Mouse (Mus musculus) liver, embryonic 11.5 days (tissue): ENCODE results near the gene Tmco2. TPM values are rescaled to one million over a fixed set of nuclear protein-coding genes. Genes with fewer than 3 reads are reported as not detected.
"Not testable (repeated sequence)": the region's sequence is repeated elsewhere in the genome, so short reads cannot be mapped to it uniquely, and the experiment has no call there.

Source experiments
- ATAC-seq: fragments of 200-750 bp; cut with Nextera tagmentation; replicated peaks from 2 replicates; pipeline ENCODE4 v1.8.0; 2017; ENCODE audit warnings: moderate number of reproducible peaks, mild to moderate bottlenecking, moderate TSS enrichment, moderate library complexity; ENCODE audit not compliant: low FRiP score
- DNase-seq: peaks from one replicate; pipeline ENCODE4 v3.0.0-alpha.2; 2017; ENCODE audit warnings: low spot score
- H3K27ac ChIP-seq: fragments of 300-500 bp; sonication (generic); 2 replicates; pipeline ENCODE4 v1.5.1; 2014; ENCODE audit warnings: mild to moderate bottlenecking, low read depth, low read length, control low read depth
- H3K27me3 ChIP-seq: fragments of 300-500 bp; sonication (generic); replicated peaks from 2 replicates; pipeline ENCODE4 v1.6.1; 2014; ENCODE audit warnings: low read length, mixed read lengths; ENCODE audit not compliant: control insufficient read depth, insufficient read depth
- H3K36me3 ChIP-seq: fragments of 300-500 bp; sonication (generic); 2 replicates; pipeline ENCODE4 v1.6.1; 2014; ENCODE audit warnings: mild to moderate bottlenecking, low read length, moderate library complexity, mixed read lengths; ENCODE audit not compliant: control insufficient read depth, insufficient read depth
- H3K4me1 ChIP-seq: fragments of 300-500 bp; sonication (generic); replicated peaks from 2 replicates; pipeline ENCODE4 v1.6.1; 2014; ENCODE audit warnings: low read length, mixed read lengths; ENCODE audit not compliant: control insufficient read depth, insufficient read depth
- H3K4me2 ChIP-seq: fragments of 300-500 bp; sonication (generic); 2 replicates; pipeline ENCODE4 v1.6.1; 2014; ENCODE audit warnings: mild to moderate bottlenecking, control low read depth, moderate library complexity
- H3K4me3 ChIP-seq: fragments of 300-500 bp; sonication (generic); 2 replicates; pipeline ENCODE4 v1.5.1; 2014; ENCODE audit warnings: low read depth, low read length, control low read depth
- H3K9ac ChIP-seq: fragments of 300-500 bp; sonication (generic); 2 replicates; pipeline ENCODE4 v1.6.1; 2014; ENCODE audit warnings: low read depth, low read length, control low read depth
- H3K9me3 ChIP-seq: fragments of 300-500 bp; sonication (generic); 2 replicates; pipeline ENCODE4 v1.6.1; 2016; ENCODE audit warnings: low read length, inconsistent platforms, mixed read lengths; ENCODE audit not compliant: control insufficient read depth
- WGBS: fragments of 180-500 bp; shearing (Covaris S2); extraction: QIAGEN DNeasy Blood & Tissue Kit; methylation state at CpG from one replicate; pipeline ENCODE4 v1.1.7; 2014; 5-methylcytosine and 5-hydroxymethylcytosine counted together
- polyA plus RNA-seq: library from polyadenylated mRNA; unstranded; fragments of >200 nt; fragmentation: Nextera tagmentation; extraction: Ambion mirVana; gene quantifications from 2 replicates; pipeline ENCODE4 v1.2.1, GENCODE M21; 2014

Gene Tmco2
- polyA plus RNA-seq, 1 experiment from 2014 or later, result not detected

DNA sequence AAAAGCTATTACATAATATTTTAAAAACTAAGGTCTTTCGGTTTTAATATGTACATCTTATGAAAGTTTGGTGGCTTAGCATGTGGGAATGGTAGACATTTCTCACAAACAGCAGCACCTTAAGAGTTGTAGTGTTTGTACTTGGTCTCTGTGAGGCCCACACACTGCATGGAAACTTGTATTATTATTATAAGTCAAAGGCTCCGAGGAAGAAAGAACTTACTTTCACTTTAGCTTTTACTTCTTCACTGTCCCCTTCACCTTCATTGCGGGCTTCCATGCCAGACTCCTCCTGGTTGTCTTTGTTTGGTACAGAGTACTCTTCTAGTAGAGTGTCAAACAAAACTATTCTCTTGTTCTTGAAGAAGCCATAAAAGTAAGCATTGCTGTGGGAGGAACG, 34.8 kb downstream of the Tmco2 start:
- no peak overlapping the region for H3K4me2 ChIP-seq
- no peak overlapping the region for H3K27ac ChIP-seq
- ATAC-seq, result no peak
- no peaks in the 10 kb centered on the region for H3K9me3 ChIP-seq
- peaks cover 12% of the 10 kb centered on the region; the same call in 1 of the 2 replicates for H3K36me3 ChIP-seq
- no peak overlapping the region for H3K4me3 ChIP-seq
- no peaks in the 10 kb centered on the region for H3K4me1 ChIP-seq
- H3K27me3 ChIP-seq, result no peaks in the 10 kb centered on the region
- H3K9ac ChIP-seq, result no peak overlapping the region
- DNase-seq, result no peak
- WGBS, result 93% methylated on average over 4 of the region's 4 CpGs

DNA sequence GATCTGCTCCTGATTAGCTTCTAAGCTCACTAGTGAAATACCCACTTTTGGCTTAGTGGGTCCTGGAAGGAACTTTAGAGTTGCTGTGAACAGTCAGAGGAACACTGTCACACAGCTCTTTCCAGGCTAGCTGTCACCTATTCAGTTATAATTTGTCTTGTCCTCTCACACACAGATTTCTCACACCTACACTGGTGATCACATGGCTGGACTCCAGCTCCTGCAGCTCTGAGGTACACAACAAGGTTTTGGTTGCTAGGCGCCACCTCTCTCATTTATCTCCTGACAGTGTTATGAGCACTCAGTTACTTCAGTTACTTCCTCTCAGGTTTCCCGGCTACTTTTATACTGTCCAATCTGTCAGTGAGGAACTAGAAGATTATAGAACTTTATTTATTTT, 43.7 kb downstream of the Tmco2 start:
- no peaks in the 10 kb centered on the region for H3K9me3 ChIP-seq
- WGBS, result 82% methylated on average over 2 of the region's 2 CpGs

DNA sequence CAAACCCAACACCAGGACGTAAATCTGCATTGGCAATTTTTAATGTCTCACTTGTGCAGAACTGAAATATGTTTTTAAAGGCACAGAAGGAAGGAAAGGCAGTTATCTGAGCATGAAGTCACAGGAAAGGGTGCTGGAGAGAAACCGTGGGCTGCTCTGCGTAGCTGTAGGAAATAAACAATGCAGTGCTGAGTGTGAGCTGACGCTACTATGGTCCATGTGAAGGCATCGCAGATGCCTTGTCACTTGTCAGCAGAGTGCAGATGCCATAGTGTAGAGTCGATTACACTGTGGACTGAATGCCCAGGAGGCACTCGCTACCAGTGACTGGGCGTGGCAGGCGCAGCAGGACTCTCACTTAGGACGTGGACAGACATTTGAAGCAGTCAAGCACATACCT, 49.8 kb downstream of the Tmco2 start:
- not testable (repeated sequence) for H3K4me2 ChIP-seq, H3K9me3 ChIP-seq, ATAC-seq, H3K4me3 ChIP-seq, H3K9ac ChIP-seq, H3K27ac ChIP-seq, H3K4me1 ChIP-seq, H3K27me3 ChIP-seq, H3K36me3 ChIP-seq, DNase-seq
- WGBS, result 93% methylated on average over 9 of the region's 10 CpGs

More for the DNA sequence above, 43.7 kb downstream of the Tmco2 start:
- DNase-seq (no peak), ATAC-seq (no peak)
- no peaks in the 10 kb centered on the region for H3K4me1 ChIP-seq
- H3K4me2 ChIP-seq, result no peak overlapping the region
- no peak overlapping the region for H3K9ac ChIP-seq
- H3K36me3 ChIP-seq, result peaks cover 4% of the 10 kb centered on the region; the same call in 1 of the 2 replicates
- H3K4me3 ChIP-seq, result no peak overlapping the region
- no peak overlapping the region for H3K27ac ChIP-seq
- H3K27me3 ChIP-seq, result no peaks in the 10 kb centered on the region

DNA sequence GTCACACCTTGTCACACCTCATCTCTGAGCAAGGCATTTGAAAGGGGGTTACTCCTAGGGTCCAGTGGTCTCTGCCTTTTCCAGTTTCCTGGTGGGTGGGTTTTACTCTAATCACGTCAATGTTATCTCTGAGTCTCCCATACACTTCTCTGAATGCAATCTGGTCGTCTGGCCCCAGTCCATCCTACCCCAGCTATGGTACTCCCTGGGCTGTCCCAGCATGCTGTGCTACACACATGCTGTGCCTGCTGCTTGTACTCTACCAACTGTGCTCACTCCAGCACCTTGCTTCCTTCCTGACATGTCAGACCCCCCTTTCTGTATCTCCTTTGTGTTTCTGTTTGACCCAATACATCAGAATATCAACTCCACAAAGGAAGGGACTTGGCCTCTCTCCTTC, 52.0 kb downstream of the Tmco2 start:
- ATAC-seq, result no peak
- Histone ChIP-seq H3K27ac (no peak overlapping the region), H3K9me3 (no peaks in the 10 kb centered on the region), H3K36me3 (0 out of 2 replicates have a peak, but pooled peaks cover 2% of the 10 kb centered on the region), H3K4me1 (no peaks in the 10 kb centered on the region; the same call in 1 of the 2 replicates), H3K4me3 (no peak overlapping the region), H3K4me2 (no peak overlapping the region), H3K27me3 (peaks cover 23% of the 10 kb centered on the region), H3K9ac (no peak overlapping the region)
- no peak for DNase-seq
- 40% methylated on average over 2 of the region's 2 CpGs for WGBS

DNA sequence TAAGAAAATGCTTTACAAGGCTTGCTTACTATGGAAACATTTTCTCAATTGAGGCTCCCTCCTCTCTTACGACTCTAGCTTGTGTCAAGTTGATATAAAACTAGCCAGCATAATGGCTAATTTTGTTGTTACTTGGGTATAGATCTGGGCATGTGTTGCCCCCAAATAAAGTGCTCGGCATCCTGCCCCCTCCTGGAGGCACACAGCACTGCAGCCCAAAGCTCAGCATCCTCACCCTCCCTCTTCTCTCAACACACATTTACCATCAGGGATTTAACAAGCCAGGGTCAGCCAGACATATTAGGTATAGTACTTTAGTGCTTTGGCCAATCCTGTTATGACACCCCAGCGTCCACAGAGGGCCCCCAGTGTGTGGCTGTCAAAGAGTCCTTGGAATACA, 52.7 kb downstream of the Tmco2 start:
- H3K4me3 ChIP-seq, result no peak overlapping the region
- WGBS, result 46% methylated on average over 3 of the region's 3 CpGs

More for the DNA sequence above, 52.7 kb downstream of the Tmco2 start:
- H3K4me2 ChIP-seq, result no peak overlapping the region
- 0 out of 2 replicates have a peak, but pooled peaks cover 2% of the 10 kb centered on the region for H3K36me3 ChIP-seq
- DNase-seq (no peak), ATAC-seq (0 out of 2 replicates have a peak, but pooled peaks have one; percentile 5)
- H3K9me3 ChIP-seq, result no peaks in the 10 kb centered on the region
- no peaks in the 10 kb centered on the region; the same call in 1 of the 2 replicates for H3K4me1 ChIP-seq
- H3K27me3 ChIP-seq, result peaks cover 23% of the 10 kb centered on the region
- no peak overlapping the region for H3K9ac ChIP-seq
- no peak overlapping the region for H3K27ac ChIP-seq

Other genes starting within 250 kb of the Tmco2 start
- gene Exo5, start 184.2 kb downstream of the Tmco2 start, polyA plus RNA-seq, result 16.2 and 17.7 TPM in 2 replicates
- 4.2 and 5.6 TPM in 2 replicates for gene Zfp69, start 157.5 kb downstream of the Tmco2 start, polyA plus RNA-seq
- gene Smap2, start 92.0 kb downstream of the Tmco2 start, polyA plus RNA-seq, result 38.8 and 42.3 TPM in 2 replicates
- gene Col9a2, start 69.8 kb downstream of the Tmco2 start, polyA plus RNA-seq, result 1.9 and 2.9 TPM in 2 replicates
- 30.0 and 35.5 TPM in 2 replicates for gene Zmpste24, start 11.0 kb downstream of the Tmco2 start, polyA plus RNA-seq
- 18.8 and 19.0 TPM in 2 replicates for gene Rlf, start 105.9 kb upstream of the Tmco2 start, polyA plus RNA-seq
- gene Gm12888, start 215.7 kb upstream of the Tmco2 start, polyA plus RNA-seq, result not detected in 2 replicates